Mouse (Mus musculus): ENCODE data around the gene Cep41.

GRCm38 (mm10) chr6:30638674-30639268 is 54.8 kb downstream of the Cep41 start, which contains the start of gene Cpa1:
- TF ChIP-seq CTCF (IDR thresholded peaks at IDR 0.05; ENCODE audit: low read depth) = no peak
- TF ChIP-seq EP300 (optimal IDR thresholded peaks at IDR 0.05) = no peak

Measured in stomach, postnatal 0 days (tissue).